Mouse (Mus musculus) forelimb bud, embryonic 11.5 days (tissue): ENCODE measurements at regions not wholly inside any gene's neighbourhood (a gene's known extent, or its start where the extent isn't known, plus 50 kb on each side); places are given as distances from the start of the nearest gene placed in this dataset.
A peak's percentile ranks its signal among the peaks of the same experiment; 100 is the strongest.

Source experiments
- DNase-seq: peaks from one replicate; pipeline ENCODE4 v3.0.0-alpha.2; 2012; ENCODE audit warnings: low read depth, low spot score

GRCm38 (mm10) chr10:15592161-15592560 lies 874.1 kb upstream of the Gje1 start:
- DNase-seq, result peak; percentile 45

GRCm38 (mm10) chr10:15586081-15586480 lies 868.1 kb upstream of the Gje1 start:
- DNase-seq, result no peak

DNA sequence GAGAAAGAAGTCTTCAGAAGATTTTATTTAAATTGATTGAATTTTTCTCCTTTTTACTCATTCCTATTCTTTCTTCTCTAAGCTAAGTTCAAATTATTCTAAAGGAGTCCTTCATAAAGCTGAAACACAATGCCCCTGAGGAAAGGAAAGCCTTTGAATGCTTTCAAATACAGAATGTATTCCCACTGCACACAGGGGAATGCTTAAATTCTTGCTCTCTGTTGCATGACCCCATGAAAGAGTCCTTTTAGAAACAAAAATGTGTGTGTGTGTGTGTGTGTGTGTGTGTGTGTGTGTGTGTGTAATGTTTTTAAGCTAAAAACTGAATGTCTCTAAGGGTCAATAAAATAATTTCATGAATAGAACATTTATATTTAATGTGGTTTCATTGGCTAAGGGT lies 846.1 kb upstream of the Gje1 start:
- DNase-seq, result peak; percentile 32

GRCm38 (mm10) chr10:15553407-15554064 lies 835.5 kb upstream of the Gje1 start:
- DNase-seq, result no peak

- no peak for DNase-seq
Observed at GRCm38 (mm10) chr10:15541797-15542350, 823.9 kb upstream of the Gje1 start.

GRCm38 (mm10) chr10:15540780-15541426 lies 822.9 kb upstream of the Gje1 start:
- DNase-seq, result no peak

DNA sequence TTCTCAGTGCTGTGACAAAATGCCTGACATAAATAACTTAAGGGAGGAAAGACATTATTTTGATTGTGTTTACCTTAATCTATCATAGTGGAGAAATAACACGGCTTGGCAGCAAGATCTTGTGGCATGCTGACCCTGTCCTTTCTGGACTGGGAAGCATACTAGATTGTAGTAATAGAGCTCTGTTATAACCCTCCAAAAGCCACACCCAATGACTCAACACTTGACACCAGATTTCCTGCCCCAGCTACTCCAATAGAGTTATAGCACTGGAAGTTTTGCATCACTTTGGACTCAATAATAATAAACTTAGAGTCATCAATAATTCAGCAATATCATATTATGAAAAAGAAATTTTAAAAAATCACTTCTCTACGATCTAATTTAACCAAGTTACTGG lies 818.0 kb upstream of the Gje1 start:
- DNase-seq, result no peak

DNA sequence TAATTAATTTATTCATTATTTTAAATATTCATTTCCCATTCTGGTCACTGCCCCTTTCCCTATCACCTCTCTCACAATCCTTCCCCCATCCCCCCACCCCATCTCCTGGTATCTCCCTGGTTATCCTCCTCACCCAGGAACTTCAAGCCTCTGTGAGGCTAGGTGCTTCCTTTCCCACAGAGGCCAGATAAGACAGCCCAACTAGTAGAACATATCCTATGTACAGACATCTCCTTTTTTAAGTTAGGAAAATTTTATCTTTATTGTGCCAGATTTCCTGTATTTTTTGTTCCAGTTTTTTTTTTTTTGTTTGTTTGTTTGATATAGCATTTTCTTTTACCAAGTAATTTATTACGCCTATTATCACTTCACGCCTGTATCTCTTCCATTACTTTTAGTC lies 769.4 kb upstream of the Gje1 start:
- no peak for DNase-seq

DNA sequence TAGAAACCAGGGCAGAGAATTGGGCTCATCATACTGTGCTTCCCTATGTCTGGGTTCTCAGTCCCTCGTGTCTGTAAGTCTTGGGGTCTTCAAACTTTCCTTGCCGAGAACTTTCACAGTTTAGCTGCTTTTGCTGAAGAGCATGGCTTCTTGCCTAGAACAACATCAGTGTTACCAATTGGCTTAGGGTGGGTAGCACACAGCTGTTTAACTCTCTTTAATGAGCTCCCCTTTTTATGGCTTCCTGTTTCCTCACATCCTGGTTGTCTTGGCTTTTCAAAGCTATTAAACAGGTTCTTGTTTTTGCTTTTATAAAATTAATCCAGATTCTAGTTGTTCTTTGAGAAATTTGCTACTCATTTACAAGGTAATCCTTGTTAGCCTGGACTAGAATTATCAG lies 725.3 kb upstream of the Gje1 start:
- DNase-seq, result no peak

DNA sequence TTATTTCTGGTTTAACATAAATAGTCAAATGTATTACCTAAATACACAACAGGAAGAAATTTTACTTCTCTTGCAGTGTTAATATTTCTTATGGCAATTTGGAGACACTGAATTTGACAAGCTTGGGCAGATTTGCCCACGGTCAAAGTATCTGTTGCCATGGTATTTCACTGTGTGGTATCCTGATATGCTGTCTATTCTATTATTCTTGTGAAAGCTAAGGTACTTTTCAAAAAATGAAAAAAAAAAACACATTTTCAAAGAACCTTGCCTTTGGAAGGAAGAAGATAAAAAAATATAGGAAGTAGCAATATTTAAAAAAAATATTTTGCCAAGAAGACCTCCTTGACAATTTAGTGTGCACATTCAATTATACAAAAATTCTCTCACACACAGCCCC lies 723.2 kb upstream of the Gje1 start:
- no peak for DNase-seq

- no peak for DNase-seq
Observed at GRCm38 (mm10) chr10:15426746-15427145, 708.7 kb upstream of the Gje1 start.

- DNase-seq, result no peak
Observed at GRCm38 (mm10) chr10:15406211-15406610, 688.2 kb upstream of the Gje1 start.

DNA sequence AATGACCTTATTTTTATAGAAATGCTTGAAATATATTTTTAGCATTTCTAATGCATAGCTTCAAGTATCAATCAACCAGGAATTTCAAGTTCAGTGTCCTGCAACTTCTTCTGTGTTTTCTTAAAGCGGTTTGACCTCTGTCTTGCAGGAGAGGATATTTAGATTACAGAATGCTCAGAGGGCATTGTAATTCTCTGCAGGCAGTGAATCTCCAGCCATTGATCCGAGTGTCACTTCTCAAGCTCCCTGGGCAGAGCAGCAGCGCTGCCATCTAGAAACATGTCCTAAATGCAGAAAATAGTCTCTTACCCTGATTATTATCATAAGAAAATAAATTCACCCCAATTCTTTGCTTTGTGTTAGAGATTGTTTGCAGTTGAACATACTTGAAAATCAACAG lies 687.7 kb upstream of the Gje1 start:
- DNase-seq, result no peak

DNA sequence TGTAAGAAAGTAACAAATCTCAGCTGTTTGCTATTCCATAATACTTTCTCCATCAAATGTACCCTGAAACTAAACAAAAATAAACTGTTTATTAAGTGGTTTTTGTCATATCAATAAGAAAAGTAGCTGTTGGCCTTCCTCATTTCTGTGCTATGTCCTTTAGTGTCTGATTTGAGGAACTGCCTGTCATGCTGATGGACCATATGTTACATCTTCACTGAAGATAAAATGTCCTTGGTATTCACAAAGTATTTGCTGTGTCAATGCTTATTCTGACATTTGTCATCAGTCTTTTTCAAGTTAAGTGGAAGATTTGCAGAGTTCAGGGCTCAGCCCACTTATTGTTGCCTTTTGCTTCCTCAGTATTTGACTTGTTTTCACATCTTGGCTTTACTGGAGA lies 682.0 kb upstream of the Gje1 start:
- DNase-seq, result no peak

DNA sequence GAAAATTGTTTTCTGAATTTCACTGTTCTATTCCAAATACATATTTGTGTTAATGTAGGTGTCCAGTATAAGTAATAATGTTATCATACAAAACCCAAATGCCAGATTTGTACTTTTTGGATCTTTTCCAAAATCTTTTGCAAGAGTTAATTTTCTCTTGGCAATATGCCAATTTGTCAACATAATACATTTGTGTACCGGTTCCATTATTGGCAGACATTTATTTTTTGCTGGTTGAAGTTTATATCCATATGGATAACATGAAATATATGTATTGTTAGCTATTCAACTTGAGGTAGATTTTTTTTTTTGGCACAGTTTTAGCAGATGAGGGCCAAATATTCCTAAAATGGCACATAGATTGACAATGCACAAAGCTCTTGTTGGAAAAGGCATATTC lies 679.1 kb upstream of the Gje1 start:
- no peak for DNase-seq

- no peak for DNase-seq
Observed at GRCm38 (mm10) chr10:15395295-15395694, 677.3 kb upstream of the Gje1 start.

GRCm38 (mm10) chr10:15392027-15392816 lies 674.2 kb upstream of the Gje1 start:
- DNase-seq, result no peak

DNA sequence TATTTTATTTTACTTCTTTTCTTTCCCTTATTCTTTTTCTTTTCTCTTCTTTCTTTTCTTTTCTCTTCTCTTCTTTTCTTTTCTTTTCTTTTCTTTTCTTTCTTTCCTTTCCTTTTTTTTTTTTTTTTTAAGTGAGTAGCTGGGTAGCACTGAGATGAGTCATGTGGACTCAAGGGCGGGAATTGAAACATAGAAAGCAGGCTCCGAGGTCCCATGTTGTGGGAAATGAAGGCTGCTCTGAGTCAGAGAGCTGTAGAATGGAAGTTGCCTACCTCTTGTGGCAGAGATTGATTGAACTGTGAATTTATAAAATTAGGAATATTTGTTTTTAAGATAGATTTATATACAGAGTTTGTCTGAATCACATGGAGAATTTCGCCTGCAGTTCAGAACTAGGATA lies 655.6 kb upstream of the Gje1 start:
- no peak for DNase-seq
